Mouse (Mus musculus) fibroblast of lung, adult 2 months (primary cell): Measurements from ENCODE around the gene Synm.

ENCODE experiments used
- DNase-seq: peaks from one replicate; pipeline ENCODE4 v3.0.0-alpha.2; 2011; ENCODE audit warnings: low read depth

Synm gene

GRCm38 (mm10) chr7:67749441-67750239 lies 9.9 kb downstream of the Synm start:
- DNase-seq = no peak

- no peak for DNase-seq
These were observed 11.7 kb downstream of the Synm start for GRCm38 (mm10) chr7:67747731-67748305.

- DNase-seq = peak; percentile 83
These were observed 17.8 kb downstream of the Synm start for GRCm38 (mm10) chr7:67741706-67742105.

GRCm38 (mm10) chr7:67740796-67741195 lies 18.7 kb downstream of the Synm start:
- peak; percentile 61 for DNase-seq

- DNase-seq = peak; percentile 56
These were observed 19.2 kb downstream of the Synm start for GRCm38 (mm10) chr7:67740382-67740781.

GRCm38 (mm10) chr7:67732276-67732675 lies 27.3 kb downstream of the Synm start:
- no peak for DNase-seq

GRCm38 (mm10) chr7:67730431-67731110 lies 29.0 kb downstream of the Synm start:
- DNase-seq = no peak

- DNase-seq = no peak
These were observed 30.7 kb downstream of the Synm start for GRCm38 (mm10) chr7:67728809-67729208.

GRCm38 (mm10) chr7:67728203-67728602 lies 31.3 kb downstream of the Synm start:
- DNase-seq = no peak

- DNase-seq = no peak
These were observed 34.5 kb downstream of the Synm start for GRCm38 (mm10) chr7:67725016-67725415.

GRCm38 (mm10) chr7:67724536-67724935 lies 35.0 kb downstream of the Synm start:
- no peak for DNase-seq

- no peak for DNase-seq
These were observed 37.4 kb downstream of the Synm start for GRCm38 (mm10) chr7:67722163-67722562.

- no peak for DNase-seq
These were observed 40.7 kb downstream of the Synm start for GRCm38 (mm10) chr7:67718804-67719203.

- DNase-seq = no peak
These were observed 42.0 kb downstream of the Synm start for GRCm38 (mm10) chr7:67717520-67717919.

- no peak for DNase-seq
These were observed 42.6 kb downstream of the Synm start for GRCm38 (mm10) chr7:67716925-67717324.

GRCm38 (mm10) chr7:67716213-67716878 lies 43.2 kb downstream of the Synm start:
- DNase-seq = no peak

GRCm38 (mm10) chr7:67715176-67715575 lies 44.4 kb downstream of the Synm start:
- no peak for DNase-seq

GRCm38 (mm10) chr7:67713820-67714510 lies 45.6 kb downstream of the Synm start:
- no peak for DNase-seq

- no peak for DNase-seq
These were observed 49.3 kb downstream of the Synm start for GRCm38 (mm10) chr7:67710216-67710615.

- DNase-seq = no peak
These were observed 51.4 kb downstream of the Synm start for GRCm38 (mm10) chr7:67708160-67708559.

- DNase-seq = no peak
These were observed 58.2 kb downstream of the Synm start for GRCm38 (mm10) chr7:67701252-67701914.
